8 mouse cellular contexts compared by ENCODE assay signal in genomic region chr7:4136404-4136770, GRCm38 (mm10). TPM values are rescaled to one million over a fixed set of nuclear protein-coding genes. Genes with fewer than 3 reads are reported as not detected.
A peak's percentile ranks its signal among the peaks of the same experiment; 100 is the strongest.
DNase-seq lines count a peak whose midpoint lies in the region; ATAC-seq and TF ChIP-seq lines count a peak whose summit lies in the region.

No protein-coding gene starts in this region.

- peaks cover 7% of the 10 kb centered on the region; the same call in 1 of the 2 replicates for H3K36me3 ChIP-seq in heart, adult 2 months (ENCODE audit: control insufficient read depth, insufficient read depth, low read length)
- H3K36me3 ChIP-seq in forebrain, embryonic 12.5 days (replicated peaks), result peaks cover 62% of the 10 kb centered on the region
- H3K36me3 ChIP-seq in liver, embryonic 16.5 days (ENCODE audit: control insufficient read depth, insufficient read depth), result peaks cover 30% of the 10 kb centered on the region

- no peak for DNase-seq in heart, adult 2 months
- DNase-seq in heart, postnatal 36 days, result no peak
- no peak for DNase-seq in spleen, adult 18-20 months
- no peak for DNase-seq in adrenal gland, adult 18-20 months (ENCODE audit: low spot score in 2 of 2)
- DNase-seq in left cerebral cortex, postnatal 4 days, result no peak

- H3K9me3 ChIP-seq in forebrain, embryonic 12.5 days, result no peaks in the 10 kb centered on the region
- H3K9me3 ChIP-seq in liver, embryonic 16.5 days (replicated peaks; ENCODE audit: control insufficient read depth, low read length), result no peaks in the 10 kb centered on the region

- H3K27ac ChIP-seq in heart, adult 2 months, result peak overlapping the region; percentile 100
- H3K27ac ChIP-seq in forebrain, embryonic 12.5 days, result peak overlapping the region; percentile 87
- peak overlapping the region; percentile 96 for H3K27ac ChIP-seq in liver, embryonic 16.5 days (ENCODE audit: low read length)

- H3K4me2 ChIP-seq in forebrain, embryonic 12.5 days, result peak overlapping the region; percentile 81
- peak overlapping the region; percentile 90 for H3K4me2 ChIP-seq in liver, embryonic 16.5 days (ENCODE audit: low read depth, low read length)

- WGBS in heart, adult 2 months, result under 1% methylated on average over 16 of the region's 16 CpGs
- under 1% methylated on average over 16 of the region's 16 CpGs for WGBS in forebrain, embryonic 12.5 days
- WGBS in liver, embryonic 16.5 days (ENCODE audit: insufficient replicate concordance), result 1% methylated on average over 16 of the region's 16 CpGs

- intact Hi-C loops in heart, adult 2 months (cut with DNase I), result loop anchor here (10.0 kb wide), 5 partner anchors 158 to 658 kb away; partner anchors contain the start of genes Mboat7, Ppp1r12c, Rpl28 and Tsen34
- intact Hi-C loops in heart, postnatal 36 days (cut with DNase I), result loop anchor here (10.0 kb wide), 1 partner anchor 518 kb away; the partner anchor contains the start of gene Ppp6r1
- intact Hi-C loops in left cerebral cortex, postnatal 4 days (cut with DNase I), result no loop called here

- peak overlapping the region; percentile 99 for H3K4me3 ChIP-seq in heart, adult 2 months
- H3K4me3 ChIP-seq in forebrain, embryonic 12.5 days (replicated peaks), result peak overlapping the region; percentile 81
- H3K4me3 ChIP-seq in liver, embryonic 16.5 days (ENCODE audit: low read depth, low read length), result peak overlapping the region; percentile 84

- H3K27me3 ChIP-seq in heart, adult 2 months (ENCODE audit: control insufficient read depth, insufficient read depth, low read length), result no peaks in the 10 kb centered on the region
- no peaks in the 10 kb centered on the region for H3K27me3 ChIP-seq in forebrain, embryonic 12.5 days
- H3K27me3 ChIP-seq in liver, embryonic 16.5 days (ENCODE audit: control insufficient read depth, insufficient read depth, low read depth, low read length), result no peaks in the 10 kb centered on the region

- H3K9ac ChIP-seq in heart, adult 2 months (ENCODE audit: low read depth, low read length), result peak overlapping the region; percentile 72
- H3K9ac ChIP-seq in forebrain, embryonic 12.5 days, result peak overlapping the region; percentile 56
- H3K9ac ChIP-seq in liver, embryonic 16.5 days (ENCODE audit: low read depth, low read length), result peak overlapping the region; percentile 83

- TF ChIP-seq EP300 in heart, adult 2 months (IDR thresholded peaks at IDR 0.05; ENCODE audit: insufficient read depth, low read depth, low read length), result no peak

- peaks cover 4% of the 10 kb centered on the region; the same call in 1 of the 2 replicates for H3K4me1 ChIP-seq in heart, adult 2 months (ENCODE audit: control insufficient read depth, insufficient read depth, low read length)
- H3K4me1 ChIP-seq in forebrain, embryonic 12.5 days, result peaks cover 20% of the 10 kb centered on the region
- peaks cover 15% of the 10 kb centered on the region for H3K4me1 ChIP-seq in liver, embryonic 16.5 days (ENCODE audit: control insufficient read depth, low read depth, low read length)

- no peak for TF ChIP-seq POLR2A in heart, adult 2 months (IDR thresholded peaks at IDR 0.05; ENCODE audit: insufficient read depth, low read depth, low read length)

- H3K79me2 ChIP-seq in heart, adult 2 months (replicated peaks; ENCODE audit: control insufficient read depth, insufficient read depth, low read length), result peaks cover 6% of the 10 kb centered on the region

- TF ChIP-seq CTCF in heart, adult 2 months (IDR thresholded peaks at IDR 0.05), result no peak

- peak; percentile 2 for ATAC-seq in CD4-positive, CD25-positive, alpha-beta regulatory T cell, adult 4 months
- ATAC-seq in forebrain, embryonic 12.5 days (ENCODE audit: low FRiP score), result peak; percentile 32
- ATAC-seq in liver, embryonic 16.5 days (ENCODE audit: low read depth), result peak; percentile 1; the same call in 1 of the 2 replicates

RNA-seq across cellular contexts. Expression of gene Leng8, which starts 0.5 kb away (rescaled TPM):
- total RNA-seq in heart, adult 2 months (2021), result 10 to 100 TPM; 31.2 to 36.4 TPM
- 263 and 281 TPM in 2 replicates for polyA plus RNA-seq in heart, adult 2 months (2012; rRNA removed)
- 10 to 100 TPM; 30.4 to 45.7 TPM for total RNA-seq in heart, postnatal 36 days (2021)
- polyA plus RNA-seq in CD4-positive, CD25-positive, alpha-beta regulatory T cell, adult 4 months (2017; shearing (Covaris generic)), result 10 to 100 TPM; 23.4 to 27.4 TPM
- 104 and 115 TPM in 2 replicates for polyA plus RNA-seq in forebrain, embryonic 12.5 days (2016; fragmentation: Nextera tagmentation; extraction: Ambion mirVana)
- 20.2 and 23.4 TPM in 2 replicates for polyA plus RNA-seq in liver, embryonic 16.5 days (2015; fragmentation: Nextera tagmentation; extraction: Ambion mirVana)
- total RNA-seq in adrenal gland, adult 18-20 months (2021), result 100 to 1,000 TPM in 1 of 2 experiments, 10 to 100 TPM in 1; 86.8 to 106 TPM
- 100 to 1,000 TPM; 167 to 177 TPM for total RNA-seq in left cerebral cortex, postnatal 4 days (2021)

RNA-seq across cellular contexts. Expression of gene Leng9, which starts 13.8 kb away (rescaled TPM):
- total RNA-seq in heart, adult 2 months (2021), result 1 to 10 TPM; 2.2 to 3.7 TPM
- 3.3 TPM in 2 replicates for polyA plus RNA-seq in heart, adult 2 months (2012; rRNA removed)
- 1 to 10 TPM; 2.4 to 3.6 TPM for total RNA-seq in heart, postnatal 36 days (2021)
- 10 to 100 TPM in 1 of 2 experiments, 1 to 10 TPM in 1; 7.5 to 12.3 TPM for polyA plus RNA-seq in CD4-positive, CD25-positive, alpha-beta regulatory T cell, adult 4 months (2017; shearing (Covaris generic))
- polyA plus RNA-seq in forebrain, embryonic 12.5 days (2016; fragmentation: Nextera tagmentation; extraction: Ambion mirVana), result 3.0 TPM in 2 replicates
- polyA plus RNA-seq in liver, embryonic 16.5 days (2015; fragmentation: Nextera tagmentation; extraction: Ambion mirVana), result 1.0 and 1.2 TPM in 2 replicates
- 10 to 100 TPM in 1 of 2 experiments, 1 to 10 TPM in 1; 9.1 to 10.8 TPM for total RNA-seq in adrenal gland, adult 18-20 months (2021)
- 1 to 10 TPM; 5.3 to 5.5 TPM for total RNA-seq in left cerebral cortex, postnatal 4 days (2021)

RNA-seq across cellular contexts. Expression of gene Ttyh1, which starts 17.2 kb away (rescaled TPM):
- 1 to 10 TPM in 1 of 2 experiments, under 1 TPM in 1; 0.91 to 2.6 TPM for total RNA-seq in heart, adult 2 months (2021)
- polyA plus RNA-seq in heart, adult 2 months (2012; rRNA removed), result 2.8 and 5.1 TPM in 2 replicates
- total RNA-seq in heart, postnatal 36 days (2021), result 1 to 10 TPM in 1 of 2 experiments, under 1 TPM in 1; 0.89 to 2.6 TPM
- under 1 TPM; 0.60 to 0.69 TPM for polyA plus RNA-seq in CD4-positive, CD25-positive, alpha-beta regulatory T cell, adult 4 months (2017; shearing (Covaris generic))
- polyA plus RNA-seq in forebrain, embryonic 12.5 days (2016; fragmentation: Nextera tagmentation; extraction: Ambion mirVana), result 131 and 143 TPM in 2 replicates
- polyA plus RNA-seq in liver, embryonic 16.5 days (2015; fragmentation: Nextera tagmentation; extraction: Ambion mirVana), result 0.20 and 0.50 TPM in 2 replicates
- total RNA-seq in adrenal gland, adult 18-20 months (2021), result 1 to 10 TPM; 1.3 to 1.9 TPM
- total RNA-seq in left cerebral cortex, postnatal 4 days (2021), result 100 to 1,000 TPM; 292 to 311 TPM

RNA-seq across cellular contexts. Expression of gene Cdc42ep5, which starts 28.3 kb away (rescaled TPM):
- total RNA-seq in heart, adult 2 months (2021), result 1 to 10 TPM; 3.1 to 5.8 TPM
- polyA plus RNA-seq in heart, adult 2 months (2012; rRNA removed), result 7.3 and 10.7 TPM in 2 replicates
- total RNA-seq in heart, postnatal 36 days (2021), result 1 to 10 TPM; 4.6 to 6.2 TPM
- polyA plus RNA-seq in CD4-positive, CD25-positive, alpha-beta regulatory T cell, adult 4 months (2017; shearing (Covaris generic)), result not detected
- 11.3 and 14.0 TPM in 2 replicates for polyA plus RNA-seq in forebrain, embryonic 12.5 days (2016; fragmentation: Nextera tagmentation; extraction: Ambion mirVana)
- 5.5 and 6.7 TPM in 2 replicates for polyA plus RNA-seq in liver, embryonic 16.5 days (2015; fragmentation: Nextera tagmentation; extraction: Ambion mirVana)
- total RNA-seq in adrenal gland, adult 18-20 months (2021), result 10 to 100 TPM; 22.9 to 26.9 TPM
- total RNA-seq in left cerebral cortex, postnatal 4 days (2021), result 1 to 10 TPM; 3.0 to 4.0 TPM

Comparison
In these comparisons a context has a peak if more than half of its experiments do, and no peak if none do; other contexts are left out.
1. RNA of gene Ttyh1, which starts 17.2 kb away (total RNA-seq): 292 to 311 TPM in left cerebral cortex, postnatal 4 days; 0.91 to 2.6 TPM in heart, adult 2 months, 0.89 to 2.6 TPM in heart, postnatal 36 days and 1.3 to 1.9 TPM in adrenal gland, adult 18-20 months; every median in the first group is over 10 times any median in the second.
2. Peak in every context shown above with its lines, with median percentiles within 50 percentile points of each other: H3K27ac ChIP-seq, H3K4me3 ChIP-seq, H3K9ac ChIP-seq and ATAC-seq.